Mouse (Mus musculus): ENCODE measurements around the gene Itpkb.

Itpkb gene

GRCm38 (mm10) chr1:180313517-180314440 lies 16.5 kb upstream of the Itpkb start:
- DNase-seq (ENCODE audit: low read depth, low spot score) = no peak

GRCm38 (mm10) chr1:180314641-180315040 lies 15.6 kb upstream of the Itpkb start:
- no peak for DNase-seq (ENCODE audit: low read depth, low spot score)

GRCm38 (mm10) chr1:180315127-180315526 lies 15.2 kb upstream of the Itpkb start:
- DNase-seq (ENCODE audit: low read depth, low spot score) = peak; percentile 70

GRCm38 (mm10) chr1:180317450-180317849 lies 12.8 kb upstream of the Itpkb start:
- DNase-seq (ENCODE audit: low read depth, low spot score) = no peak

- DNase-seq (ENCODE audit: low read depth, low spot score) = no peak
These were observed 11.9 kb upstream of the Itpkb start for GRCm38 (mm10) chr1:180318407-180318806.

- DNase-seq (ENCODE audit: low read depth, low spot score) = no peak
These were observed 10.4 kb upstream of the Itpkb start for GRCm38 (mm10) chr1:180319895-180320294.

- no peak for DNase-seq (ENCODE audit: low read depth, low spot score)
These were observed 7.4 kb upstream of the Itpkb start for GRCm38 (mm10) chr1:180322896-180323295.

GRCm38 (mm10) chr1:180323491-180323890 lies 6.8 kb upstream of the Itpkb start:
- DNase-seq (ENCODE audit: low read depth, low spot score) = peak; percentile 27

- no peak for DNase-seq (ENCODE audit: low read depth, low spot score)
These were observed 6.0 kb upstream of the Itpkb start for GRCm38 (mm10) chr1:180324271-180324670.

- peak; percentile 64 for DNase-seq (ENCODE audit: low read depth, low spot score)
These were observed 1.3 kb upstream of the Itpkb start for GRCm38 (mm10) chr1:180328794-180329665.

GRCm38 (mm10) chr1:180329706-180330105 lies 579 bp upstream of the Itpkb start:
- no peak for DNase-seq (ENCODE audit: low read depth, low spot score)

- peak; percentile 43 for DNase-seq (ENCODE audit: low read depth, low spot score)
These were observed 641 bp downstream of the Itpkb start for GRCm38 (mm10) chr1:180330707-180331545.

- DNase-seq (ENCODE audit: low read depth, low spot score) = peak; percentile 35
These were observed 1.3 kb downstream of the Itpkb start for GRCm38 (mm10) chr1:180331546-180332075.

- no peak for DNase-seq (ENCODE audit: low read depth, low spot score)
These were observed 2.0 kb downstream of the Itpkb start for GRCm38 (mm10) chr1:180332076-180332927.

GRCm38 (mm10) chr1:180332928-180333440 lies 2.7 kb downstream of the Itpkb start:
- DNase-seq (ENCODE audit: low read depth, low spot score) = no peak

- no peak for DNase-seq (ENCODE audit: low read depth, low spot score)
These were observed 3.3 kb downstream of the Itpkb start for GRCm38 (mm10) chr1:180333588-180333987.

GRCm38 (mm10) chr1:180334541-180334940 lies 4.3 kb downstream of the Itpkb start:
- DNase-seq (ENCODE audit: low read depth, low spot score) = no peak

- no peak for DNase-seq (ENCODE audit: low read depth, low spot score)
These were observed 5.5 kb downstream of the Itpkb start for GRCm38 (mm10) chr1:180335513-180336375.

GRCm38 (mm10) chr1:180338358-180338757 lies 8.1 kb downstream of the Itpkb start:
- DNase-seq (ENCODE audit: low read depth, low spot score) = no peak
